Mouse (Mus musculus) hematopoietic multipotent progenitor cell, adult 10-12 weeks (in vitro differentiated cells): ENCODE measurements around the gene Kif5a. TPM values are rescaled to one million over a fixed set of nuclear protein-coding genes. Genes with fewer than 3 reads are reported as not detected.

Source experiments
- polyA plus RNA-seq: library from polyadenylated mRNA; stranded (reverse); fragments of >175 nt; gene quantifications from 2 replicates; pipeline ENCODE4 v1.2.3, GENCODE M21; 2012; ENCODE audit warnings: low replicate concordance

The Kif5a gene
- 0.61 and 0.80 TPM in 2 replicates for polyA plus RNA-seq

GRCm38 (mm10) chr10:127262548-127263398, at the start of gene Kif5a:
Gene Kif5a, minus strand, starts transcription at chr10:127263348.

GRCm38 (mm10) chr10:127311476-127312355, 48.6 kb upstream of the Kif5a start, which contains the start of gene Mars:
Gene Mars, minus strand, starts transcription at chr10:127311786.

GRCm38 (mm10) chr10:127288800-127289572, 25.8 kb upstream of the Kif5a start, which contains the start of gene Mbd6:
Gene Mbd6, minus strand, starts transcription at chr10:127289018.

GRCm38 (mm10) chr10:127266112-127267091, 3.3 kb upstream of the Kif5a start, which contains the start of gene Dctn2:
Gene Dctn2, plus strand, starts transcription at chr10:127266368.

DNA sequence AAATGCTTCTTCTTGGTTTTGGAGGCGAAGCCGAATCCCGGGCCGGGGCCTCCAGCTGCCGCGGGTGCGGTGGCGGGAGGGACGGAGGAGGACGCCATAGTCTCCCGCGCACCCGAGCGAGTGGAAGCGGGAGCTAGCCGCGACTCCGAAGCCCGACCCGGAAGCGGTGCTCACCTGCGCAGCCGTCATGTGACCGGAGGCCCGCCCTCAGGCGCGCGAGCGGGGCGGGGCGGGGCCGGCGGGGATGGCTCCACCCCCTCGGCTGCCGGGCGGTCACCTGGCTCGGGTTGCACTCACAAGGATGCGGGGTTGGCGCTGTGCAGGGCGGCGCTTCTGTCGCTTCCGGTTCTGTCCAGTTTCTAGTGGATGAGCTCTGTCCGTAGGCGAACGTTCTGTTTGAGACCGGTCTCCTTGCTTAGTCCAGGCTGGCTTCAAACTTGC, 51.7 kb downstream of the Kif5a start, which contains the start of gene Pip4k2c:
Gene Pip4k2c (minus strand): TSS at position 172 of the 441 bp plus-strand sequence.

DNA sequence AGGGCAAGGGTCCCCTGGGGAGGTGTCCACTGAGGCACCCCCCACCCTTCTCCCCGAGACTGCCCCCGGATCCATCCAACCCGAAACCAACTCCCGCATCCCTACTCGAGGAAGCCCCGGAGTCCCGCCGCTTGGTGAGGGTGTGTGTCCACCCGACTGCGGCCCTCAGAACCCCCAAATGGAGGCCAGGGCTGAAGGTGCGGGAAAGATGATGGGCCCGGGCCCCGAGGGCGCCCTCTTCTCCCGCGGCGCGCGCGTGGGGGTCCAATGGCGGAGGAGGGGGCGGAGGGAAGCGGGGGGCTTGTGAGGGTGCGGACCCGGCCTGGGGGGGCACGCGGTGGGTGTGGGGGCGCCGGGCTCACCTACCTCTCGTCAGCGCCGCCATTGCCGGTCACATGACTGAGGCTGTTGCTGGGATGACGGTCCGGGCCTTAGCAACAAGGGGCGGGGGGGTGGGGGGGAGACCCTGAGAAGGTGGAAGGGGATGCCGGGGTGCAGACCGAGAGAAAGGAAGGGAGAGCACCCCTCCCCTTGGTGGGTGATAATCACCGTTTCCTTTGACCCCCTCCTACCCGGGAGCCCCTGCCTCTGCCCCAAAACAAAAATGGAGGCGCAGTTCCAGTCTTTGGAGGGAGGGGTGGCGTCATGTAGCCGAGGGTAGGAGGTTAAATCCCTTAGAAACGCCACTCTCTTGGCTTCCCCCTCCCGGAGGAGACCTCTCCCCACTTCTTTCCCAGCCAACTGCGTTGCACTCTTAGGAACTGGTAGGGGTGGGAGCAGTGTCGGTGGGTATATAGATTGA, 67.6 kb downstream of the Kif5a start, which contains the start of gene Dtx3:
Gene Dtx3 (minus strand): TSS at position 401 of the 802 bp plus-strand sequence.

GRCm38 (mm10) chr10:127189651-127190381, 73.3 kb downstream of the Kif5a start, which contains the start of gene Arhgef25:
Gene Arhgef25, minus strand, starts transcription at chr10:127190083.

GRCm38 (mm10) chr10:127179871-127180694, 83.1 kb downstream of the Kif5a start, which contains the start of gene Slc26a10:
Gene Slc26a10, minus strand, starts transcription at chr10:127180645.

Other genes with a start within 250 kb of the Kif5a start
- 22.5 and 29.7 TPM in 2 replicates for gene Tsfm, start 232.5 kb downstream of the Kif5a start, polyA plus RNA-seq
- gene Mettl1, start 221.9 kb downstream of the Kif5a start, polyA plus RNA-seq, result 8.2 and 18.0 TPM in 2 replicates
- 0.30 and 0.39 TPM in 2 replicates for gene Eef1akmt3, start 221.8 kb downstream of the Kif5a start, polyA plus RNA-seq
- gene Cyp27b1, start 215.1 kb downstream of the Kif5a start, polyA plus RNA-seq, result 0.08 TPM in 1 of 2 replicates, not detected in the other
- gene March9, start 203.2 kb downstream of the Kif5a start, polyA plus RNA-seq, result 5.6 and 13.1 TPM in 2 replicates
- 378 and 643 TPM in 2 replicates for gene Cdk4, start 199.8 kb downstream of the Kif5a start, polyA plus RNA-seq
- gene Tspan31, start 193.1 kb downstream of the Kif5a start, polyA plus RNA-seq, result 28.3 and 29.1 TPM in 2 replicates
- 89.4 and 209 TPM in 2 replicates for gene Agap2, start 188.1 kb downstream of the Kif5a start, polyA plus RNA-seq
- 207 and 236 TPM in 2 replicates for gene Os9, start 142.2 kb downstream of the Kif5a start, polyA plus RNA-seq
- gene B4galnt1, start 98.1 kb downstream of the Kif5a start, polyA plus RNA-seq, result 492 and 503 TPM in 2 replicates
- 0.30 and 0.75 TPM in 2 replicates for gene Slc26a10, start 82.7 kb downstream of the Kif5a start, polyA plus RNA-seq
- gene Arhgef25, start 73.3 kb downstream of the Kif5a start, polyA plus RNA-seq, result 2.0 and 2.8 TPM in 2 replicates
- gene Dtx3, start 67.6 kb downstream of the Kif5a start, polyA plus RNA-seq, result 78.7 and 214 TPM in 2 replicates
- gene Pip4k2c, start 51.8 kb downstream of the Kif5a start, polyA plus RNA-seq, result 38.8 and 44.6 TPM in 2 replicates
- gene Dctn2, start 3.0 kb upstream of the Kif5a start, polyA plus RNA-seq, result 113 TPM in 2 replicates
- gene Mbd6, start 25.7 kb upstream of the Kif5a start, polyA plus RNA-seq, result 232 and 753 TPM in 2 replicates
- 10.4 and 46.9 TPM in 2 replicates for gene Mars, start 48.4 kb upstream of the Kif5a start, polyA plus RNA-seq
- gene Arhgap9, start 58.6 kb upstream of the Kif5a start, polyA plus RNA-seq, result 62.6 and 140 TPM in 2 replicates
- 0.10 TPM in 2 replicates for gene Gli1, start 78.6 kb upstream of the Kif5a start, polyA plus RNA-seq
- gene Inhbe, start 91.1 kb upstream of the Kif5a start, polyA plus RNA-seq, result not detected in 2 replicates
- gene Inhbc, start 107.1 kb upstream of the Kif5a start, polyA plus RNA-seq, result not detected in 2 replicates
- 148 and 183 TPM in 2 replicates for gene R3hdm2, start 117.0 kb upstream of the Kif5a start, polyA plus RNA-seq
- gene Stac3, start 238.3 kb upstream of the Kif5a start, polyA plus RNA-seq, result 1.4 and 2.5 TPM in 2 replicates